Mouse (Mus musculus) ES-E14 (cell line): Measurements from ENCODE around the gene Acsl1. TPM values are rescaled to one million over a fixed set of nuclear protein-coding genes. Genes with fewer than 3 reads are reported as not detected.
A peak's percentile ranks its signal among the peaks of the same experiment; 100 is the strongest.

Experiments
- DNase-seq: peaks from one replicate; pipeline ENCODE4 v3.0.0-alpha.2; 2013; ENCODE audit warnings: low read depth, low spot score
- H3K27ac ChIP-seq: 2 replicates; pipeline ENCODE4 v1.5.1; 2012; ENCODE audit warnings: low read depth, mild to moderate bottlenecking, low read length, moderate library complexity, mixed read lengths; ENCODE audit not compliant: poor library complexity, insufficient read depth, severe bottlenecking
- H3K36me3 ChIP-seq: 2 replicates; pipeline ENCODE4 v1.6.1; 2012; ENCODE audit warnings: mild to moderate bottlenecking, low read length, moderate library complexity, mixed read lengths; ENCODE audit not compliant: control insufficient read depth, poor library complexity, insufficient read depth, severe bottlenecking
- H3K4me1 ChIP-seq, 2 experiments: fragments of 150-350 bp in 1 of 2; sonication (generic) in 1 of 2; 2 replicates each; pipeline ENCODE4 v1.6.1; 2012; ENCODE audit warnings: low read length in 2 of 2, mild to moderate bottlenecking in 1 of 2, mixed read lengths in 1 of 2; ENCODE audit not compliant: control insufficient read depth in 2 of 2, insufficient read depth in 2 of 2, poor library complexity in 1 of 2
- H3K4me3 ChIP-seq, 2 experiments: fragments of 150-350 bp in 1 of 2; sonication (generic) in 1 of 2; 2 replicates each; pipeline ENCODE4 v1.5.1; 2012; ENCODE audit warnings: low read length in 2 of 2, low read depth in 1 of 2, mild to moderate bottlenecking in 1 of 2, mixed read lengths in 1 of 2; ENCODE audit not compliant: insufficient read depth in 1 of 2, poor library complexity in 1 of 2, severe bottlenecking in 1 of 2
- H3K9ac ChIP-seq: 2 replicates; pipeline ENCODE4 v1.6.1; 2012; ENCODE audit warnings: low read depth, mild to moderate bottlenecking, low read length, mixed read lengths; ENCODE audit not compliant: poor library complexity, insufficient read depth, severe bottlenecking
- H3K9me3 ChIP-seq: fragments of 150-350 bp; sonication (generic); 2 replicates; pipeline ENCODE4 v1.6.1; 2012; ENCODE audit warnings: low read depth, mild to moderate bottlenecking, low read length; ENCODE audit not compliant: control insufficient read depth, insufficient read depth
- CHD2 ChIP-seq: IDR thresholded peaks from 2 replicates; pipeline ENCODE4 v1.6.1; 2014; ENCODE audit warnings: mild to moderate bottlenecking, low read depth, low read length, inconsistent platforms
- HCFC1 ChIP-seq: IDR thresholded peaks from 2 replicates; pipeline ENCODE4 v1.6.1; 2012; ENCODE audit warnings: low read length, inconsistent platforms, borderline replicate concordance; ENCODE audit not compliant: insufficient read depth
- MAFK ChIP-seq: IDR thresholded peaks from 2 replicates; pipeline ENCODE4 v1.6.1; 2014; ENCODE audit warnings: mild to moderate bottlenecking, low read depth, low read length, inconsistent platforms; ENCODE audit not compliant: insufficient read depth
- ZC3H11A ChIP-seq: IDR thresholded peaks from 2 replicates; pipeline ENCODE4 v1.6.1; 2012; ENCODE audit warnings: low read depth, mild to moderate bottlenecking, inconsistent platforms, low read length, borderline replicate concordance
- ZNF384 ChIP-seq: IDR thresholded peaks from 2 replicates; pipeline ENCODE4 v1.6.1; 2012; ENCODE audit warnings: low read depth, low read length, inconsistent platforms
- in situ Hi-C, 2 experiments: fragments of 600-800 bp; cut with MboI; formaldehyde crosslinking; loops; one replicate each; pipeline ENCODE4 v1.15.1; 2025; ENCODE audit warnings: low sequenced_read_pairs in 2 of 2, inconsistent platforms in 1 of 2; ENCODE audit not compliant: unreplicated experiment in 2 of 2
- total RNA-seq: library from RNA; depleted of rRNA; stranded (reverse); fragments of 300-350 nt; gene quantifications from 2 replicates; pipeline ENCODE4 v1.2.3, GENCODE M21; 2012

The Acsl1 gene
- total RNA-seq, 1 experiment: 17.4 TPM

DNA sequence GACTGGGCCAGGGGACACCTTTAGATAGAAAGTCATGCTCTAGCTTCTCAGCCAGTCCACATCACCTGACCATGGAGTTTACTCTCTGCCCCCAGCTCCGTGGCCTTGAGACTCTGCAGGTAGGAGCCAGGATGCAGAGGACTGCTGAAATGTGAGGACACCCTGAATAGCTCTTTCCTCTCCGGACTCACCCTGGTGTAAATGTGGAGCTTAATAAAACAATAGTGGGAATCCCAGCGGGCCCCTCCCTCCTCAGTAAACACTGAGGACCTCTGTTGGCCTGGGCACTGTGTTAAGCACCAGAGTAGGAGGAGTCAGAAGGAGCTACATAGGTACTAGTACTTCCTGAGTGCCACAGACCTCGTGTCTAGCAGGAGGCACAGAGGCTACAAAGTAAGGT lies 13.2 kb downstream of the Acsl1 start:
- peaks cover 4 to 15% of the 10 kb centered on the region in 2 experiments; a peak in 3 of 4 replicates for H3K4me1 ChIP-seq
- no peak overlapping the region for H3K4me3 ChIP-seq
- in situ Hi-C loops: no loop called here
- H3K27ac ChIP-seq: no peak overlapping the region
- DNase-seq: peak; percentile 45
- TF ChIP-seq ZNF384 (no peak), HCFC1 (no peak), CHD2 (no peak), ZC3H11A (no peak), MAFK (no peak)
- H3K9me3 ChIP-seq: no peaks in the 10 kb centered on the region
- no peak overlapping the region for H3K9ac ChIP-seq
- H3K36me3 ChIP-seq: no peaks in the 10 kb centered on the region

DNA sequence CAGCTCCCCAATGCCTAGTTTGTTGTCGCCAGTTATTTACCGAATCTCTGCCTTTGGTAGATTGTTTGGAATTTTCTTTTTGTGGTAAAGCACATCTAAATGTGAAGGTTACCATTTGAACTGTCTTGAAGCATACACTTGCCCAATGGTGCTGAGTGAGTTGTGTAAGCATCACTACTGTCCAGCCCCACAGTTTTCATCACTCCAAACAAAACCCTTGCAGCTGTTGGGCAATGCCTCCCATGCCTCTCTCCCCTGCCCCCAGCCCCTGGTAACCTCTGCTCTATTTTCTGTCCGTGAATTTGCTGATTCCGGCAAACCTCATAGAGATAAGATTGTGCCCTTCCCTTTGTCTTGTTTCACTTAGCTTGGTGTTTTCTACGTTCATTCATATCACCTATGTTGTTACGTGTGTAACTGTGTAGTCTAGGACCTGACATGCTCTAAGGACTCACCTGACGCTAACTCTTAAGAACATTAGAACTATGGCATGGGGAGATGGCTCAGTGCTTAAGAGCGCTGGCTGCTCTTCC lies 14.2 kb downstream of the Acsl1 start:
- peaks cover 4 to 15% of the 10 kb centered on the region in 2 experiments; a peak in 3 of 4 replicates for H3K4me1 ChIP-seq
- TF ChIP-seq HCFC1 (no peak), CHD2 (no peak), ZC3H11A (no peak), ZNF384 (no peak)
- DNase-seq: no peak
- in situ Hi-C loops: no loop called here
- no peak overlapping the region for H3K27ac ChIP-seq
- H3K9me3 ChIP-seq: no peaks in the 10 kb centered on the region
- no peaks in the 10 kb centered on the region for H3K36me3 ChIP-seq
- H3K4me3 ChIP-seq: no peak overlapping the region
- no peak overlapping the region for H3K9ac ChIP-seq

DNA sequence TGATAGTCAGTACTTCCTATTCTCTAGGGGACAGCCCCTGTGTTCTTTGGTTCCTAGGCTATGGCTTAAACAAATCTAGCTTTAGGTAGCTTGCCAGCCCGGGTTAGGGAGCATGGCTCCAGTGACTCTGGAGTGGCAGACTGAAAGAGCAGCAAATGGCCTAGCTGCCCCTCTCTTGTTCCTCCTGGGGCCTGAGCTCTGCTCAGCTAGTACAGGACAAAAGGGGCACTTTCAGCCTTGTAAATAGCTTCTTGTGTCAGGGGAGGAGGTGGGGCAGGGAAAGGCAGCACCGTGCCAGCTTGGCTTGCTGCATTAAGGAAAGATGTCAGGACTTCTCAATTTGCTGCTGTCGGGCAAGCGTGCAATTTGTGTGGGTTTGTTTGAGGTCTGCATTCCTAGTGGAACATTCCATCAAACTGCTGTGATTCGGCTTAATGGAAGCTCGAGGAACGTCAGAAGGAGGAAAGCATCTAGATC lies 17.3 kb downstream of the Acsl1 start:
- Histone ChIP-seq H3K9ac (no peak overlapping the region), H3K9me3 (no peaks in the 10 kb centered on the region)
- TF ChIP-seq CHD2 (no peak), ZNF384 (no peak), HCFC1 (no peak), ZC3H11A (no peak), MAFK (no peak)

DNA sequence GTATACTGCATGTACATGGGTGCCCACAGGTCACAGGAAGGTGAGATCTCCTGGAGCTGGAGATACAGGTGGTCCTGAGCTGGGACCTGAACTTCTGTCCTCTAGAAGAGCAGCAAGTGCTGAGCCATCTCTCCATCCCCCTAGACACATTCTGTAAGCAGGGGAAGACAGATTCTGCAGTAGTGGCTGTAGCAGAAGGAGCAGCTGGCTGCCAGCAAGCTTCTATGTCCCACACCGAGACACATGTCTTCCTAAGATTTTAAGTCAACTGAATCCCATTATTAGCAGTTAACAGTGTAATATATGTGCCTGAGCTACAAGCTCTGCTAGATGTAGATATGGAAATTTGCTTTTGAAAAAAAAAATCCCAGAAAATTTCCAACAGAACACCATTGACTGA lies 18.4 kb downstream of the Acsl1 start:
- in situ Hi-C loops: no loop called here
- TF ChIP-seq HCFC1 (no peak), ZC3H11A (no peak), ZNF384 (no peak), CHD2 (no peak)
- no peak overlapping the region for H3K4me3 ChIP-seq
- H3K9me3 ChIP-seq: no peaks in the 10 kb centered on the region
- no peak overlapping the region for H3K27ac ChIP-seq
- H3K36me3 ChIP-seq: no peaks in the 10 kb centered on the region
- no peak for DNase-seq
- no peak overlapping the region for H3K9ac ChIP-seq
- H3K4me1 ChIP-seq: peaks cover 0 to 11% of the 10 kb centered on the region in 2 experiments; a peak in 2 of 4 replicates

More for the DNA sequence above, 17.3 kb downstream of the Acsl1 start:
- in situ Hi-C loops: no loop called here
- Histone ChIP-seq H3K4me3 (no peak overlapping the region), H3K36me3 (no peaks in the 10 kb centered on the region), H3K27ac (no peak overlapping the region), H3K4me1 (peaks cover 4 to 18% of the 10 kb centered on the region in 2 experiments; a peak in 3 of 4 replicates)
- no peak for DNase-seq

DNA sequence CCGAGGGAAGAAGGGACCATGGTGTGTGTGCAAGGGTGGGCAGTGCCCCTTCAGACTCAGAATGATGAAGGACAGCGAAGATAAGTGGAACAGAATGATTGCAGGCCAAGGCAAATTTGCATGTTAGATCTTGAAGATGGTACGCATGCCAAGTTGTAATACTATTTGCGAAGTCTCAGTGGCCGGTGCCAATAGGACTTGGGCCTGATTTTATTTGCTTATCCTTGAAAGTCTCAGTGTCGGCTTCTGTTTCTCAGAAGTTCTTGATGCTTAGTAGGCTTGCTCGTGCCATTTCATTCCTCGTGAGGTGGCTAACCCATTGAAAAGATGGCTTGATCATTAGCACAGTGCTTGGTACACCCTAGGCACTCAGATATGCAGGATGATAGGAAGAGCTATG lies 19.4 kb downstream of the Acsl1 start:
- no peaks in the 10 kb centered on the region for H3K9me3 ChIP-seq
- no peaks in the 10 kb centered on the region for H3K36me3 ChIP-seq
- TF ChIP-seq MAFK: no peak
- TF ChIP-seq CHD2: no peak
- TF ChIP-seq HCFC1: no peak
- TF ChIP-seq ZNF384: no peak
- no peak for TF ChIP-seq ZC3H11A
- no peak overlapping the region for H3K9ac ChIP-seq
- in situ Hi-C loops: no loop called here
- H3K4me1 ChIP-seq: peaks cover 0 to 5% of the 10 kb centered on the region in 2 experiments; a peak in 1 of 4 replicates
- DNase-seq: no peak
- no peak overlapping the region for H3K27ac ChIP-seq
- no peak overlapping the region for H3K4me3 ChIP-seq
